16 mouse cellular contexts compared by ENCODE assay signal in genomic region chr13:53923721-53924374, GRCm38 (mm10).
A peak's percentile ranks its signal among the peaks of the same experiment; 100 is the strongest.
DNase-seq lines count a peak whose midpoint lies in the region; ATAC-seq and TF ChIP-seq lines count a peak whose summit lies in the region.
"Had no signal": no experiment of that assay in that cellular context is flagged by ENCODE, and none has a peak within 500 bp of the region (broad histone marks: within the 10 kb centered on the region; RNA-seq: fewer than 3 reads in every experiment).

No protein-coding gene starts in this region.

- no peaks in the 10 kb centered on the region for H3K9me3 ChIP-seq in forebrain, embryonic 14.5 days (replicated peaks; ENCODE audit: control insufficient read depth, low read length)
- H3K9me3 ChIP-seq in forebrain, embryonic 11.5 days (ENCODE audit: control insufficient read depth, low read length) = no peaks in the 10 kb centered on the region
- no peaks in the 10 kb centered on the region for H3K9me3 ChIP-seq in forebrain, embryonic 16.5 days (ENCODE audit: control insufficient read depth, low read length)
- H3K9me3 ChIP-seq in forebrain, embryonic 13.5 days (replicated peaks) = no peaks in the 10 kb centered on the region
- H3K9me3 ChIP-seq: embryonic facial prominence, embryonic 13.5 days had no signal

- H3K4me1 ChIP-seq in forebrain, embryonic 14.5 days (ENCODE audit: control insufficient read depth, insufficient read depth, low read length) = peaks cover 4% of the 10 kb centered on the region
- H3K4me1 ChIP-seq in forebrain, embryonic 11.5 days (replicated peaks; ENCODE audit: control insufficient read depth, insufficient read depth, low read length) = no peaks in the 10 kb centered on the region
- peaks cover 15% of the 10 kb centered on the region for H3K4me1 ChIP-seq in forebrain, embryonic 16.5 days (replicated peaks; ENCODE audit: control insufficient read depth, insufficient read depth, low read length)
- H3K4me1 ChIP-seq in forebrain, embryonic 13.5 days = peaks cover 8% of the 10 kb centered on the region; the same call in 1 of the 2 replicates
- H3K4me1 ChIP-seq in thymus, adult 2 months (replicated peaks; ENCODE audit: control insufficient read depth, insufficient read depth, low read length) = no peaks in the 10 kb centered on the region

- no peaks in the 10 kb centered on the region for H3K27me3 ChIP-seq in forebrain, embryonic 14.5 days (replicated peaks; ENCODE audit: control insufficient read depth, insufficient read depth, low read length)
- no peaks in the 10 kb centered on the region for H3K27me3 ChIP-seq in forebrain, embryonic 11.5 days (ENCODE audit: control insufficient read depth, insufficient read depth, low read length)
- H3K27me3 ChIP-seq in forebrain, embryonic 16.5 days (replicated peaks; ENCODE audit: control insufficient read depth, insufficient read depth, low read length) = no peaks in the 10 kb centered on the region
- H3K27me3 ChIP-seq in forebrain, embryonic 13.5 days = no peaks in the 10 kb centered on the region
- no peaks in the 10 kb centered on the region for H3K27me3 ChIP-seq in thymus, adult 2 months (ENCODE audit: control insufficient read depth, insufficient read depth, low read length)
- H3K27me3 ChIP-seq: embryonic facial prominence, embryonic 13.5 days had no signal

- no peak overlapping the region for H3K4me2 ChIP-seq in forebrain, embryonic 14.5 days (ENCODE audit: low read length)
- H3K4me2 ChIP-seq in forebrain, embryonic 11.5 days (ENCODE audit: low read depth, low read length, severe bottlenecking) = no peak overlapping the region
- no peak overlapping the region for H3K4me2 ChIP-seq in forebrain, embryonic 16.5 days (ENCODE audit: low read length)
- no peak overlapping the region for H3K4me2 ChIP-seq in forebrain, embryonic 13.5 days
- H3K4me2 ChIP-seq: embryonic facial prominence, embryonic 13.5 days had no signal

- peak; percentile 30 for DNase-seq in forebrain, embryonic 14.5 days (ENCODE audit: low spot score)
- no peak for DNase-seq in forebrain, embryonic 11.5 days (ENCODE audit: low spot score)
- peak; percentile 52 for DNase-seq in heart, adult 11 months
- DNase-seq in heart, postnatal 4 days = no peak
- DNase-seq in brain, embryonic 14.5 days (ENCODE audit: low read depth) = peak; percentile 60
- DNase-seq in thymus, adult 2 months = no peak
- DNase-seq: adrenal gland, postnatal 10 days; adrenal gland, postnatal 25 days; cerebellum, adult 11-12 months; cerebellum, adult 2 months; cerebellum, adult 9-10 months; cerebellum, postnatal 10 days; cerebellum, postnatal 25 days had no signal

- H3K27ac ChIP-seq in forebrain, embryonic 14.5 days (ENCODE audit: low read depth, low read length) = no peak overlapping the region
- no peak overlapping the region for H3K27ac ChIP-seq in forebrain, embryonic 11.5 days (ENCODE audit: low read depth, low read length)
- peak overlapping the region; percentile 24; the same call in 1 of the 2 replicates for H3K27ac ChIP-seq in forebrain, embryonic 16.5 days (ENCODE audit: low read length)
- no peak overlapping the region for H3K27ac ChIP-seq in forebrain, embryonic 13.5 days
- H3K27ac ChIP-seq in thymus, adult 2 months (ENCODE audit: control insufficient read depth, insufficient read depth, low read length) = no peak overlapping the region
- H3K27ac ChIP-seq: embryonic facial prominence, embryonic 13.5 days had no signal

- TF ChIP-seq POLR2A in brain, embryonic 14.5 days (IDR thresholded peaks at IDR 0.05; ENCODE audit: borderline replicate concordance, extremely low read depth, insufficient read depth, insufficient read length, poor library complexity, severe bottlenecking) = no peak
- TF ChIP-seq POLR2A in thymus, adult 2 months (IDR thresholded peaks at IDR 0.05; ENCODE audit: control insufficient read depth, extremely low read depth, insufficient read depth, low read length, poor library complexity) = no peak

- H3K36me3 ChIP-seq in forebrain, embryonic 14.5 days (ENCODE audit: control insufficient read depth, insufficient read depth, low read length) = no peaks in the 10 kb centered on the region
- H3K36me3 ChIP-seq in forebrain, embryonic 11.5 days (ENCODE audit: control insufficient read depth, insufficient read depth, low read length) = no peaks in the 10 kb centered on the region
- no peaks in the 10 kb centered on the region for H3K36me3 ChIP-seq in forebrain, embryonic 16.5 days (ENCODE audit: control insufficient read depth, insufficient read depth)
- H3K36me3 ChIP-seq in forebrain, embryonic 13.5 days (ENCODE audit: poor library complexity, severe bottlenecking) = no peaks in the 10 kb centered on the region
- H3K36me3 ChIP-seq in thymus, adult 2 months (ENCODE audit: control insufficient read depth, insufficient read depth, low read length) = no peaks in the 10 kb centered on the region
- H3K36me3 ChIP-seq: embryonic facial prominence, embryonic 13.5 days had no signal

- 65% methylated on average over 7 of the region's 7 CpGs for WGBS in forebrain, embryonic 14.5 days
- WGBS in forebrain, embryonic 11.5 days = 81% methylated on average over 7 of the region's 7 CpGs
- WGBS in forebrain, embryonic 16.5 days = 57% methylated on average over 7 of the region's 7 CpGs
- WGBS in forebrain, embryonic 13.5 days = 62% methylated on average over 7 of the region's 7 CpGs
- 90% methylated on average over 7 of the region's 7 CpGs for WGBS in thymus, adult 2 months

- TF ChIP-seq CTCF in brain, embryonic 14.5 days (IDR thresholded peaks at IDR 0.05; ENCODE audit: borderline replicate concordance, extremely low read depth, insufficient read depth, insufficient read length) = no peak
- no peak for TF ChIP-seq CTCF in thymus, adult 2 months (IDR thresholded peaks at IDR 0.05; ENCODE audit: borderline replicate concordance, control insufficient read depth, extremely low read depth, insufficient read depth, low read length, poor library complexity)

- H3K9ac ChIP-seq in forebrain, embryonic 14.5 days (ENCODE audit: low read length) = no peak overlapping the region
- no peak overlapping the region for H3K9ac ChIP-seq in forebrain, embryonic 11.5 days (ENCODE audit: low read length)
- H3K9ac ChIP-seq in forebrain, embryonic 16.5 days (replicated peaks; ENCODE audit: low read depth, low read length) = no peak overlapping the region
- no peak overlapping the region for H3K9ac ChIP-seq in forebrain, embryonic 13.5 days
- H3K9ac ChIP-seq: embryonic facial prominence, embryonic 13.5 days had no signal

- peak; percentile 26; the same call in 1 of the 2 replicates for ATAC-seq in forebrain, embryonic 14.5 days
- no peak for ATAC-seq in forebrain, embryonic 11.5 days (replicated peaks; ENCODE audit: low FRiP score)
- ATAC-seq in forebrain, embryonic 16.5 days = peak; percentile 51; the same call in 1 of the 2 replicates
- no peak for ATAC-seq in forebrain, embryonic 13.5 days

- no peak overlapping the region for H3K4me3 ChIP-seq in forebrain, embryonic 14.5 days (ENCODE audit: low read depth, low read length)
- no peak overlapping the region for H3K4me3 ChIP-seq in forebrain, embryonic 11.5 days (ENCODE audit: low read depth, low read length)
- no peak overlapping the region for H3K4me3 ChIP-seq in forebrain, embryonic 16.5 days (replicated peaks; ENCODE audit: low read length)
- H3K4me3 ChIP-seq in forebrain, embryonic 13.5 days = no peak overlapping the region
- no peak overlapping the region for H3K4me3 ChIP-seq in thymus, adult 2 months (ENCODE audit: control insufficient read depth, insufficient read depth, low read length)
- H3K4me3 ChIP-seq: embryonic facial prominence, embryonic 13.5 days had no signal

Comparison
In these comparisons a context has a peak if more than half of its experiments do, and no peak if none do; other contexts are left out.
1. ATAC-seq: peak in forebrain, embryonic 14.5 days (single experiment) and forebrain, embryonic 16.5 days (single experiment); none in forebrain, embryonic 11.5 days (single experiment) and forebrain, embryonic 13.5 days (single experiment).
2. DNase-seq: peak in forebrain, embryonic 14.5 days (single experiment), heart, adult 11 months (single experiment) and brain, embryonic 14.5 days (single experiment); none in forebrain, embryonic 11.5 days (single experiment), heart, postnatal 4 days (single experiment) and thymus, adult 2 months (single experiment).